Mouse (Mus musculus) CH12.LX (cell line): Measurements from ENCODE around the gene Rhod.
"Not testable (repeated sequence)": the region's sequence is repeated elsewhere in the genome, so short reads cannot be mapped to it uniquely, and the experiment has no call there.

Experiments
- EP300 ChIP-seq: IDR thresholded peaks from 2 replicates; pipeline ENCODE4 v1.6.1; 2011; ENCODE audit warnings: low read length, improper control_type of control experiment
- UBTF ChIP-seq: IDR thresholded peaks from 2 replicates; pipeline ENCODE4 v1.6.1; 2012; ENCODE audit warnings: low read depth, mild to moderate bottlenecking, inconsistent platforms, low read length, improper control_type of control experiment, moderate library complexity

GRCm38 (mm10) chr19:4454040-4454439 is 14.8 kb upstream of the Rhod start:
- not testable (repeated sequence) for TF ChIP-seq UBTF, EP300
